Mouse (Mus musculus): ENCODE measurements around the gene Hist1h3h.

- no peak for TF ChIP-seq POLR2A (IDR thresholded peaks at IDR 0.05; ENCODE audit: insufficient read depth, low read depth, low read length)
- no peak for TF ChIP-seq CTCF (IDR thresholded peaks at IDR 0.05; ENCODE audit: insufficient read depth, low read depth, low read length)
Observed at GRCm38 (mm10) chr13:21722993-21723836, 5.8 kb downstream of the Hist1h3h start.

Measured in olfactory bulb, adult 2 months (tissue).